Mouse (Mus musculus) embryonic facial prominence, embryonic 14.5 days (tissue): ENCODE data around the gene Mpp5. TPM values are rescaled to one million over a fixed set of nuclear protein-coding genes. Genes with fewer than 3 reads are reported as not detected.

Source experiments
- ATAC-seq: fragments of 200-750 bp; cut with Nextera tagmentation; 2 replicates; pipeline ENCODE4 v1.8.0; 2017; ENCODE audit warnings: low read depth, moderate number of reproducible peaks, moderate TSS enrichment
- DNase-seq: peaks from one replicate; pipeline ENCODE4 v3.0.0-alpha.2; 2015; ENCODE audit warnings: low spot score
- H3K27ac ChIP-seq: fragments of 300-500 bp; sonication (generic); replicated peaks from 2 replicates; pipeline ENCODE4 v1.5.1; 2014; ENCODE audit warnings: low read depth, mild to moderate bottlenecking, low read length, moderate library complexity
- H3K27me3 ChIP-seq: fragments of 300-500 bp; sonication (generic); replicated peaks from 2 replicates; pipeline ENCODE4 v1.6.1; 2014; ENCODE audit warnings: low read length; ENCODE audit not compliant: control insufficient read depth, insufficient read depth
- H3K36me3 ChIP-seq: fragments of 300-500 bp; sonication (generic); 2 replicates; pipeline ENCODE4 v1.6.1; 2014; ENCODE audit warnings: low read length, mixed read lengths; ENCODE audit not compliant: control insufficient read depth, insufficient read depth
- H3K4me1 ChIP-seq: fragments of 300-500 bp; sonication (generic); 2 replicates; pipeline ENCODE4 v1.6.1; 2014; ENCODE audit warnings: antibody characterized with exemption, low read length; ENCODE audit not compliant: control insufficient read depth, insufficient read depth
- H3K4me2 ChIP-seq: fragments of 300-500 bp; sonication (generic); 2 replicates; pipeline ENCODE4 v1.6.1; 2014; ENCODE audit warnings: low read depth, mild to moderate bottlenecking, low read length, moderate library complexity, mixed read lengths
- H3K4me3 ChIP-seq: fragments of 300-500 bp; sonication (generic); 2 replicates; pipeline ENCODE4 v1.5.1; 2014; ENCODE audit warnings: low read depth, mild to moderate bottlenecking, low read length
- H3K9ac ChIP-seq: fragments of 300-500 bp; sonication (generic); 2 replicates; pipeline ENCODE4 v1.6.1; 2014; ENCODE audit warnings: low read depth, mild to moderate bottlenecking, low read length, moderate library complexity, mixed read lengths
- H3K9me3 ChIP-seq: fragments of 300-500 bp; sonication (generic); 2 replicates; pipeline ENCODE4 v1.6.1; 2016; ENCODE audit warnings: low read length; ENCODE audit not compliant: control insufficient read depth
- WGBS: fragments of 180-500 bp; shearing (Covaris S2); extraction: QIAGEN DNeasy Blood & Tissue Kit; methylation state at CpG from one replicate; pipeline ENCODE4 v1.1.7; 2014; 5-methylcytosine and 5-hydroxymethylcytosine counted together
- polyA plus RNA-seq: library from polyadenylated mRNA; unstranded; fragments of >200 nt; fragmentation: Nextera tagmentation; extraction: Ambion mirVana; gene quantifications from 2 replicates; pipeline ENCODE4 v1.2.1, GENCODE M21; 2014

The Mpp5 gene
- polyA plus RNA-seq, 1 experiment from 2014 or later = 12.4 TPM

- H3K9me3 ChIP-seq = no peaks in the 10 kb centered on the region
- H3K4me3 ChIP-seq = peak within 1 kb of the TSS; percentile 93
- no peaks in the 10 kb centered on the region for H3K27me3 ChIP-seq
- H3K36me3 ChIP-seq = peaks cover 6% of the 10 kb centered on the region; the same call in 1 of the 2 replicates
- H3K9ac ChIP-seq = peak within 1 kb of the TSS; percentile 96
- peaks cover 15% of the 10 kb centered on the region for H3K4me1 ChIP-seq
- peak within 1 kb of the TSS; percentile 88 for H3K27ac ChIP-seq
- DNase-seq (peak; percentile 99), ATAC-seq (peak; percentile 100)
- WGBS = under 1% methylated on average over 51 of the region's 55 CpGs
- peak within 1 kb of the TSS; percentile 87 for H3K4me2 ChIP-seq
Observed at GRCm38 (mm10) chr12:78861496-78862253, 113.0 kb downstream of the Mpp5 start, which contains the start of the genes Atp6v1d and Eif2s1. TSS of gene Atp6v1d (minus strand) at chr12:78861638. TSS of gene Eif2s1 (plus strand) at chr12:78861819.

GRCm38 (mm10) chr12:78862254-78862730 is 113.6 kb downstream of the Mpp5 start:
- Histone ChIP-seq H3K36me3 (peaks cover 10% of the 10 kb centered on the region; the same call in 1 of the 2 replicates), H3K4me1 (peaks cover 15% of the 10 kb centered on the region), H3K4me3 (peak overlapping the region; percentile 93), H3K4me2 (peak overlapping the region; percentile 80), H3K9ac (peak overlapping the region; percentile 96), H3K27ac (peak overlapping the region; percentile 88), H3K27me3 (no peaks in the 10 kb centered on the region), H3K9me3 (no peaks in the 10 kb centered on the region)
- under 1% methylated on average over 18 of the region's 22 CpGs for WGBS
- DNase-seq (no peak), ATAC-seq (peak; percentile 23; the same call in 1 of the 2 replicates)

- H3K9ac ChIP-seq = no peak overlapping the region
- no peaks in the 10 kb centered on the region for H3K9me3 ChIP-seq
- H3K36me3 ChIP-seq = peaks cover 34% of the 10 kb centered on the region
- no peak overlapping the region for H3K4me3 ChIP-seq
- no peaks in the 10 kb centered on the region for H3K27me3 ChIP-seq
- H3K27ac ChIP-seq = no peak overlapping the region
- 95% methylated on average over 1 of the region's 1 CpGs for WGBS
- H3K4me2 ChIP-seq = no peak overlapping the region
- H3K4me1 ChIP-seq = peaks cover 11% of the 10 kb centered on the region
- no peak for DNase-seq
- ATAC-seq = no peak
Observed at GRCm38 (mm10) chr12:78865434-78865833, 116.7 kb downstream of the Mpp5 start.

DNA sequence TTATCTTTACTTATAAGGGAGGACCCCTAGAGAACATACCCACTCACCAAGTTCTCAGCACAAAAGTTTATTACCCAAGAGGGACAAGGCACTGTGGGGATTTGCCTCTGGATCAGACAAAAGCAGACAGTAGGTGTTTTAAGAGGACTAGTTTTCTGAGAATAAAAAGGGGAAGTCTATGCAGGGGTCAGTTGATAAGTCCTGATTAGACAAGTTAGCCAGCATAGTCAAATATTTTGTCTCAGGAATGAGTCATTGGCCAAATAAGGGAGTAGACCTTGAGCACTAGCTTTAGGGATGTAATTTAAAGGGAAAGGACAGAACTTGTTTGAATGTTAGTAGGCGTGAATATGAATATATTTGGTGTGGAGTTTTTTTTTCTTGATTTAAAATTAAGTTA is 119.4 kb downstream of the Mpp5 start:
- H3K9me3 ChIP-seq = no peaks in the 10 kb centered on the region
- no peak for ATAC-seq
- H3K9ac ChIP-seq = no peak overlapping the region
- H3K27me3 ChIP-seq = no peaks in the 10 kb centered on the region
- peaks cover 3% of the 10 kb centered on the region; the same call in 1 of the 2 replicates for H3K4me1 ChIP-seq
- peaks cover 50% of the 10 kb centered on the region for H3K36me3 ChIP-seq
- H3K4me3 ChIP-seq = no peak overlapping the region
- no peak for DNase-seq
- 90% methylated on average over 1 of the region's 1 CpGs for WGBS
- no peak overlapping the region for H3K27ac ChIP-seq
- H3K4me2 ChIP-seq = no peak overlapping the region

- 97% methylated on average over 3 of the region's 3 CpGs for WGBS
- Histone ChIP-seq H3K4me1 (no peaks in the 10 kb centered on the region), H3K27me3 (no peaks in the 10 kb centered on the region), H3K4me2 (no peak overlapping the region), H3K9me3 (no peaks in the 10 kb centered on the region), H3K27ac (no peak overlapping the region), H3K36me3 (peaks cover 79% of the 10 kb centered on the region), H3K9ac (no peak overlapping the region), H3K4me3 (no peak overlapping the region)
- DNase-seq = no peak
- no peak for ATAC-seq
Observed at GRCm38 (mm10) chr12:78874581-78874980, 125.9 kb downstream of the Mpp5 start.

- DNase-seq (no peak), ATAC-seq (no peak)
- H3K36me3 ChIP-seq = peaks cover 28% of the 10 kb centered on the region
- H3K4me3 ChIP-seq = no peak overlapping the region
- no peaks in the 10 kb centered on the region for H3K27me3 ChIP-seq
- no peak overlapping the region for H3K27ac ChIP-seq
- H3K9me3 ChIP-seq = 0 out of 2 replicates have a peak, but pooled peaks cover 5% of the 10 kb centered on the region
- H3K9ac ChIP-seq = no peak overlapping the region
- no peak overlapping the region for H3K4me2 ChIP-seq
- WGBS = 52% methylated on average over 1 of the region's 1 CpGs
- H3K4me1 ChIP-seq = no peaks in the 10 kb centered on the region
Observed at GRCm38 (mm10) chr12:78890062-78890461, 141.4 kb downstream of the Mpp5 start.

Other genes with a start within 250 kb of the Mpp5 start
- not detected in 2 replicates for gene Fam71d, start 57.4 kb upstream of the Mpp5 start, polyA plus RNA-seq
- gene Atp6v1d, start 112.7 kb downstream of the Mpp5 start, polyA plus RNA-seq = 62.2 and 69.5 TPM in 2 replicates
- gene Eif2s1, start 112.9 kb downstream of the Mpp5 start, polyA plus RNA-seq = 184 and 201 TPM in 2 replicates
- gene Plek2, start 158.1 kb downstream of the Mpp5 start, polyA plus RNA-seq = 5.9 and 6.6 TPM in 2 replicates